Mouse (Mus musculus) spleen, postnatal 14 days (tissue): ENCODE data around the gene Gm20890.
"Not testable (repeated sequence)": the region's sequence is repeated elsewhere in the genome, so short reads cannot be mapped to it uniquely, and the experiment has no call there.

Experiments
- DNase-seq, 2 experiments: peaks; one replicate each; pipeline ENCODE4 v3.0.0; 2021 to 2022; ENCODE audit warnings: low spot score in 2 of 2

Gene Gm20890

DNA sequence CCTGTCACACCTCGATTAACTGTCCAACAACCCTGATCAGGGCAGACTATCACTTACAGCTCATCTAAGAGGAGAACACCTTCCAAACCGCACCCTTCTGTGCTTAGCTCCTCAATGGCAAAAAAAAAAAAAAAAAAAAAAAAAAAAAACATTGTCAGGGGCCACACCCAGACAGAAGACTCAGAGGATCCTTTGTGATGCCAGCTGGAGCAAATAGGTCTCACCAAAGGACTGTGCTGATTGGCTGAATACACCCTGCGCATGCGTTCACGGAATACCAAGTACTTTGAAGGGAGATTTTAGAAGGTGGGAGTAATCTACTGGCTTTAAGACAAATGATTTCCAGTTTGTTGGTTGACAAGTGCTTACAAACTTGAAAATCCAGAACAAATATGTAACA, at the start of gene Gm20890:
Gene Gm20890, minus strand, starts transcription at position 101 of the 400 bp plus-strand sequence.
- DNase-seq: not testable (repeated sequence)
